Comparison of ENCODE assay signal across 9 mouse cellular contexts in genomic region chr10:127381743-127382134, GRCm38 (mm10). TPM values are rescaled to one million over a fixed set of nuclear protein-coding genes. Genes with fewer than 3 reads are reported as not detected.
DNase-seq lines count a peak whose midpoint lies in the region; ATAC-seq and TF ChIP-seq lines count a peak whose summit lies in the region.
"Had no signal": no experiment of that assay in that cellular context is flagged by ENCODE, and none has a peak within 500 bp of the region (broad histone marks: within the 10 kb centered on the region; RNA-seq: fewer than 3 reads in every experiment).

No protein-coding gene starts in this region.

- no peak for TF ChIP-seq CTCF in cerebellum, adult 2 months (IDR thresholded peaks at IDR 0.05; ENCODE audit: borderline replicate concordance, insufficient read depth, low read depth, low read length)
- TF ChIP-seq CTCF in testis, adult 2 months (IDR thresholded peaks at IDR 0.05; ENCODE audit: control insufficient read depth, insufficient read depth, insufficient replicate concordance, low read depth, low read length), result no peak

- peaks cover 5% of the 10 kb centered on the region for H3K4me1 ChIP-seq in cerebellum, adult 2 months (ENCODE audit: control insufficient read depth, insufficient read depth, low read length)
- peaks cover 5% of the 10 kb centered on the region for H3K4me1 ChIP-seq in testis, adult 2 months (ENCODE audit: control insufficient read depth, insufficient read depth, low read length)
- peaks cover 11% of the 10 kb centered on the region for H3K4me1 ChIP-seq in limb, embryonic 15.5 days

- H3K9ac ChIP-seq in limb, embryonic 15.5 days, result peak overlapping the region; percentile 88; the same call in 1 of the 2 replicates

- no peaks in the 10 kb centered on the region for H3K27me3 ChIP-seq in cerebellum, adult 2 months (ENCODE audit: control insufficient read depth, insufficient read depth, low read length)
- no peaks in the 10 kb centered on the region for H3K27me3 ChIP-seq in testis, adult 2 months (ENCODE audit: control insufficient read depth, insufficient read depth, low read length)
- H3K27me3 ChIP-seq in limb, embryonic 15.5 days, result no peaks in the 10 kb centered on the region

- no peak for TF ChIP-seq POLR2A in cerebellum, adult 2 months (IDR thresholded peaks at IDR 0.05; ENCODE audit: borderline replicate concordance, insufficient read depth, low read length)
- TF ChIP-seq POLR2A in testis, adult 2 months (IDR thresholded peaks at IDR 0.05; ENCODE audit: control insufficient read depth, low read depth, low read length), result no peak

- DNase-seq in cerebellum, adult 2 months, result no peak
- DNase-seq in cerebellum, postnatal 25 days, result no peak
- DNase-seq in testis, postnatal 14 days (ENCODE audit: low spot score), result no peak
- no peak for DNase-seq in gastrocnemius, postnatal 4 days (ENCODE audit: low spot score in 2 of 2)
- no peak for DNase-seq in urinary bladder, adult 18-20 months (ENCODE audit: low spot score in 2 of 2)
- DNase-seq in cerebellum, postnatal 4 days (ENCODE audit: low spot score in 2 of 2), result no peak

- H3K36me3 ChIP-seq in testis, adult 2 months (ENCODE audit: control insufficient read depth, insufficient read depth, low read length), result no peaks in the 10 kb centered on the region
- H3K36me3 ChIP-seq in limb, embryonic 15.5 days, result no peaks in the 10 kb centered on the region

- H3K4me3 ChIP-seq in cerebellum, adult 2 months (replicated peaks; ENCODE audit: insufficient read depth, low read depth, low read length), result peak overlapping the region; percentile 26
- no peak overlapping the region for H3K4me3 ChIP-seq in testis, adult 2 months (ENCODE audit: control insufficient read depth, low read depth, low read length)
- peak overlapping the region; percentile 60 for H3K4me3 ChIP-seq in limb, embryonic 15.5 days

- no peak overlapping the region for H3K27ac ChIP-seq in cerebellum, adult 2 months (ENCODE audit: insufficient read depth, low read length)
- H3K27ac ChIP-seq in testis, adult 2 months (ENCODE audit: control insufficient read depth, insufficient read depth, low read depth, low read length), result peak overlapping the region; percentile 36; the same call in 1 of the 2 replicates
- peak overlapping the region; percentile 95 for H3K27ac ChIP-seq in limb, embryonic 15.5 days

- ATAC-seq in limb, embryonic 15.5 days (ENCODE audit: insufficient number of reproducible peaks, low FRiP score, low TSS enrichment, low read depth), result no peak

- peak overlapping the region; percentile 47 for H3K4me2 ChIP-seq in limb, embryonic 15.5 days

- 57% methylated on average over 2 of the region's 2 CpGs for WGBS in cerebellum, adult 2 months
- 51% methylated on average over 2 of the region's 2 CpGs for WGBS in limb, embryonic 15.5 days

- no peaks in the 10 kb centered on the region for H3K9me3 ChIP-seq in limb, embryonic 15.5 days

RNA-seq across cellular contexts. Expression of gene R3hdm2, which starts 1.6 kb away (rescaled TPM):
- 137 and 145 TPM in 2 replicates for polyA plus RNA-seq in cerebellum, adult 2 months (2012; rRNA removed)
- polyA plus RNA-seq in testis, adult 2 months (2012; rRNA removed), result 43.6 and 56.0 TPM in 2 replicates
- polyA plus RNA-seq in limb, embryonic 15.5 days (2015; fragmentation: Nextera tagmentation; extraction: Ambion mirVana), result 33.1 and 34.9 TPM in 2 replicates
- 100 to 1,000 TPM in 1 of 2 experiments, 10 to 100 TPM in 1; 87.7 to 101 TPM for total RNA-seq in gastrocnemius, postnatal 4 days (2021)

RNA-seq across cellular contexts. Expression of gene Inhbc, which starts 11.5 kb away (rescaled TPM):
- polyA plus RNA-seq in cerebellum, adult 2 months (2012; rRNA removed), result not detected in 2 replicates
- polyA plus RNA-seq in testis, adult 2 months (2012; rRNA removed), result 0.05 and 0.08 TPM in 2 replicates
- not detected in 2 replicates for polyA plus RNA-seq in limb, embryonic 15.5 days (2015; fragmentation: Nextera tagmentation; extraction: Ambion mirVana)
- total RNA-seq in gastrocnemius, postnatal 4 days (2021), result under 1 TPM in 1 of 2 experiments, not detected in 1; 0.29 TPM
- total RNA-seq: common myeloid progenitor, adult 5-6 weeks had no signal

RNA-seq across cellular contexts. Expression of gene Inhbe, which starts 27.5 kb away (rescaled TPM):
- polyA plus RNA-seq in cerebellum, adult 2 months (2012; rRNA removed), result 0.03 TPM in 1 of 2 replicates, not detected in the other
- polyA plus RNA-seq in testis, adult 2 months (2012; rRNA removed), result not detected in 2 replicates
- polyA plus RNA-seq in limb, embryonic 15.5 days (2015; fragmentation: Nextera tagmentation; extraction: Ambion mirVana), result 0.03 TPM in 1 of 2 replicates, not detected in the other
- under 1 TPM in 1 of 2 experiments, not detected in 1; 0.08 TPM for total RNA-seq in gastrocnemius, postnatal 4 days (2021)
- total RNA-seq: common myeloid progenitor, adult 5-6 weeks had no signal

RNA-seq across cellular contexts. Expression of gene Gli1, which starts 40.0 kb away (rescaled TPM):
- 10.6 and 12.5 TPM in 2 replicates for polyA plus RNA-seq in cerebellum, adult 2 months (2012; rRNA removed)
- polyA plus RNA-seq in testis, adult 2 months (2012; rRNA removed), result 2.7 and 2.9 TPM in 2 replicates
- 13.4 and 13.7 TPM in 2 replicates for polyA plus RNA-seq in limb, embryonic 15.5 days (2015; fragmentation: Nextera tagmentation; extraction: Ambion mirVana)
- 10 to 100 TPM in 1 of 2 experiments, 1 to 10 TPM in 1; 9.0 to 11.8 TPM for total RNA-seq in gastrocnemius, postnatal 4 days (2021)
- total RNA-seq: common myeloid progenitor, adult 5-6 weeks had no signal

RNA-seq across cellular contexts. Expression of gene Arhgap9, which starts 60.0 kb away (rescaled TPM):
- polyA plus RNA-seq in cerebellum, adult 2 months (2012; rRNA removed), result 0.87 and 0.97 TPM in 2 replicates
- polyA plus RNA-seq in testis, adult 2 months (2012; rRNA removed), result 0.32 and 0.34 TPM in 2 replicates
- 5.1 and 5.4 TPM in 2 replicates for polyA plus RNA-seq in limb, embryonic 15.5 days (2015; fragmentation: Nextera tagmentation; extraction: Ambion mirVana)
- total RNA-seq in gastrocnemius, postnatal 4 days (2021), result 1 to 10 TPM; 2.8 to 3.9 TPM
